Mouse (Mus musculus) adrenal gland, adult 18-20 months (tissue): ENCODE measurements at regions not wholly inside any gene's neighbourhood (a gene's known extent, or its start where the extent isn't known, plus 50 kb on each side); places are given as distances from the start of the nearest gene placed in this dataset.

Source experiments
- DNase-seq, 2 experiments: peaks; one replicate each; pipeline ENCODE4 v3.0.0; 2021 to 2022; ENCODE audit warnings: low spot score in 2 of 2

DNA sequence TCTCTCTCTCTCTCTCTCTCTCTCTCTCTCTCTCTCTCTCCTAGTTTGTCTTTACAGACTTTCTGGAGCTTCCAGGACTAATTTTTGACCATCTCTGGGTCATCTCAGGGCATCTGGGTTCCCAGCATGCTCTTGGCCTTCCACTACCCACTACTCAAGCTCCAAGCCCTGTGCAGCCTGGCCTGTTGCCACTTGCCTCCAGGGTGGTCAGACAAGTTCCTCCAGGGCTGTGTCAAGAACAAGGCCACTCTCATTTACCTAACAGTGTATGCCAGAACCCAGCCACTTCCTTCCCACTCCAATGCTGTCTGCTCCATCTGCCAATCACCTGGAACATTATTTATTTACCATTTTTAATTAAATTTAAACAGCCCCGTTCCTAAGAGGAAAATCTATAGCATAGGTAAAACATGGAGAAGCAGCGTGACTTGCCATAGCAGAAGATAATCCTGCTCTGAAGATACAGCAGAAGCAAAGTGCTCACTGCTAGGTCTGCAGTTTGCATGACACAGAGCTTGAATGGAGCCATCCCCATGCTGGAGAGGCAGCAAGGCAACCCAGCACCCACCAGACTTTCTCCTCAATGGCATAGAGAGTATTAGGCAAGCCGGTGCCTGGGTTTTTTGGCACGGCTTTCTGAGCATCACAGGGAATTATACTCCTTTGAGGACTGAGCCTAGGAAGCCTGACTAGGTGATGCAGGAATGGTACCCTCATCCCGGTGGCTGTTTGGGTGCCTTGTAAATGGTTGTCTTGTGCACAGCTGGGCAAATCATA, 54.0 kb downstream of the Foxi1 start:
- no peak for DNase-seq

GRCm38 (mm10) chr11:34149370-34149976, 51.1 kb upstream of the 4930469K13Rik start:
- DNase-seq, result peak; percentile 74
